Mouse (Mus musculus) v-Abl transformed pro-B cells (cell line): ENCODE data around the gene Tmem205.

Experiments used
- in situ Hi-C, 2 experiments: fragments of 400-800 bp; cut with MboI; formaldehyde crosslinking; loops; one replicate each; pipeline ENCODE4 v1.15.1; 2025; ENCODE audit not compliant: unreplicated experiment in 2 of 2

Tmem205 gene

GRCm38 (mm10) chr9:21927208-21927753 lies at the start of gene Tmem205, which contains the start of gene Ccdc159:
TSS of gene Tmem205 (minus strand) at chr9:21927556.
TSS of gene Ccdc159 (plus strand) at chr9:21927471.
- in situ Hi-C loops = no loop called here

- in situ Hi-C loops = loop anchor here (5.0 to 10.0 kb wide), 6 partner anchors 81 to 438 kb away; partner anchors contain the start of genes 9530077C05Rik (in 1 of the 2), Pigyl (in 1 of the 2) and Zfp809 (in 1 of the 2)
These were observed 49.3 kb upstream of the Tmem205 start for GRCm38 (mm10) chr9:21976626-21977175.

- in situ Hi-C loops = no loop called here
These were observed 41.9 kb upstream of the Tmem205 start for GRCm38 (mm10) chr9:21969304-21969703.

GRCm38 (mm10) chr9:21968883-21969282 lies 41.5 kb upstream of the Tmem205 start:
- in situ Hi-C loops = no loop called here

- in situ Hi-C loops = no loop called here
These were observed 36.1 kb upstream of the Tmem205 start, which contains the start of gene Epor for GRCm38 (mm10) chr9:21963417-21963816. TSS of gene Epor (minus strand) at chr9:21963506.

GRCm38 (mm10) chr9:21962416-21963059 lies 35.2 kb upstream of the Tmem205 start:
- in situ Hi-C loops = no loop called here

- in situ Hi-C loops = no loop called here
These were observed 34.7 kb upstream of the Tmem205 start for GRCm38 (mm10) chr9:21962010-21962409.

GRCm38 (mm10) chr9:21961366-21961980 lies 34.1 kb upstream of the Tmem205 start:
- in situ Hi-C loops = no loop called here

- in situ Hi-C loops = no loop called here
These were observed 33.3 kb upstream of the Tmem205 start for GRCm38 (mm10) chr9:21960558-21961208.

GRCm38 (mm10) chr9:21960135-21960534 lies 32.8 kb upstream of the Tmem205 start:
- in situ Hi-C loops = no loop called here

GRCm38 (mm10) chr9:21959244-21959643 lies 31.9 kb upstream of the Tmem205 start:
- in situ Hi-C loops = no loop called here

GRCm38 (mm10) chr9:21958372-21958771 lies 31.0 kb upstream of the Tmem205 start:
- in situ Hi-C loops = no loop called here

GRCm38 (mm10) chr9:21955570-21956281 lies 28.4 kb upstream of the Tmem205 start, which contains the start of gene Swsap1:
TSS of gene Swsap1 (plus strand) at chr9:21955755.
- in situ Hi-C loops = no loop called here

- in situ Hi-C loops = no loop called here
These were observed 27.8 kb upstream of the Tmem205 start for GRCm38 (mm10) chr9:21955225-21955569.

- in situ Hi-C loops = no loop called here
These were observed 27.3 kb upstream of the Tmem205 start for GRCm38 (mm10) chr9:21954635-21955034.

GRCm38 (mm10) chr9:21953600-21953999 lies 26.2 kb upstream of the Tmem205 start:
- in situ Hi-C loops = no loop called here

GRCm38 (mm10) chr9:21951977-21952376 lies 24.6 kb upstream of the Tmem205 start:
- in situ Hi-C loops = no loop called here

GRCm38 (mm10) chr9:21950322-21950721 lies 23.0 kb upstream of the Tmem205 start:
- in situ Hi-C loops = no loop called here

GRCm38 (mm10) chr9:21948790-21949189 lies 21.4 kb upstream of the Tmem205 start:
- in situ Hi-C loops = no loop called here

- in situ Hi-C loops = no loop called here
These were observed 20.8 kb upstream of the Tmem205 start for GRCm38 (mm10) chr9:21948146-21948545.
